Mouse (Mus musculus) ES-E14 (cell line): ENCODE results near the gene Cox5b. TPM values are rescaled to one million over a fixed set of nuclear protein-coding genes. Genes with fewer than 3 reads are reported as not detected.

ENCODE experiments used
- DNase-seq: peaks from one replicate; pipeline ENCODE4 v3.0.0-alpha.2; 2013; ENCODE audit warnings: low read depth, low spot score
- H3K27ac ChIP-seq: 2 replicates; pipeline ENCODE4 v1.5.1; 2012; ENCODE audit warnings: low read depth, mild to moderate bottlenecking, low read length, moderate library complexity, mixed read lengths; ENCODE audit not compliant: poor library complexity, insufficient read depth, severe bottlenecking
- H3K36me3 ChIP-seq: 2 replicates; pipeline ENCODE4 v1.6.1; 2012; ENCODE audit warnings: mild to moderate bottlenecking, low read length, moderate library complexity, mixed read lengths; ENCODE audit not compliant: control insufficient read depth, poor library complexity, insufficient read depth, severe bottlenecking
- H3K4me1 ChIP-seq, 2 experiments: fragments of 150-350 bp in 1 of 2; sonication (generic) in 1 of 2; 2 replicates each; pipeline ENCODE4 v1.6.1; 2012; ENCODE audit warnings: low read length in 2 of 2, mild to moderate bottlenecking in 1 of 2, mixed read lengths in 1 of 2; ENCODE audit not compliant: control insufficient read depth in 2 of 2, insufficient read depth in 2 of 2, poor library complexity in 1 of 2
- H3K4me3 ChIP-seq, 2 experiments: fragments of 150-350 bp in 1 of 2; sonication (generic) in 1 of 2; 2 replicates each; pipeline ENCODE4 v1.5.1; 2012; ENCODE audit warnings: low read length in 2 of 2, low read depth in 1 of 2, mild to moderate bottlenecking in 1 of 2, mixed read lengths in 1 of 2; ENCODE audit not compliant: insufficient read depth in 1 of 2, poor library complexity in 1 of 2, severe bottlenecking in 1 of 2
- H3K9ac ChIP-seq: 2 replicates; pipeline ENCODE4 v1.6.1; 2012; ENCODE audit warnings: low read depth, mild to moderate bottlenecking, low read length, mixed read lengths; ENCODE audit not compliant: poor library complexity, insufficient read depth, severe bottlenecking
- H3K9me3 ChIP-seq: fragments of 150-350 bp; sonication (generic); 2 replicates; pipeline ENCODE4 v1.6.1; 2012; ENCODE audit warnings: low read depth, mild to moderate bottlenecking, low read length; ENCODE audit not compliant: control insufficient read depth, insufficient read depth
- CHD2 ChIP-seq: IDR thresholded peaks from 2 replicates; pipeline ENCODE4 v1.6.1; 2014; ENCODE audit warnings: mild to moderate bottlenecking, low read depth, low read length, inconsistent platforms
- HCFC1 ChIP-seq: IDR thresholded peaks from 2 replicates; pipeline ENCODE4 v1.6.1; 2012; ENCODE audit warnings: low read length, inconsistent platforms, borderline replicate concordance; ENCODE audit not compliant: insufficient read depth
- MAFK ChIP-seq: IDR thresholded peaks from 2 replicates; pipeline ENCODE4 v1.6.1; 2014; ENCODE audit warnings: mild to moderate bottlenecking, low read depth, low read length, inconsistent platforms; ENCODE audit not compliant: insufficient read depth
- ZC3H11A ChIP-seq: IDR thresholded peaks from 2 replicates; pipeline ENCODE4 v1.6.1; 2012; ENCODE audit warnings: low read depth, mild to moderate bottlenecking, inconsistent platforms, low read length, borderline replicate concordance
- ZNF384 ChIP-seq: IDR thresholded peaks from 2 replicates; pipeline ENCODE4 v1.6.1; 2012; ENCODE audit warnings: low read depth, low read length, inconsistent platforms
- in situ Hi-C, 2 experiments: fragments of 600-800 bp; cut with MboI; formaldehyde crosslinking; loops; one replicate each; pipeline ENCODE4 v1.15.1; 2025; ENCODE audit warnings: low sequenced_read_pairs in 2 of 2, inconsistent platforms in 1 of 2; ENCODE audit not compliant: unreplicated experiment in 2 of 2
- total RNA-seq: library from RNA; depleted of rRNA; stranded (reverse); fragments of 300-350 nt; gene quantifications from 2 replicates; pipeline ENCODE4 v1.2.3, GENCODE M21; 2012

Gene Cox5b
- total RNA-seq, 1 experiment = 598 TPM

- Histone ChIP-seq H3K9ac (no peak overlapping the region), H3K27ac (no peak overlapping the region), H3K4me3 (no peak overlapping the region), H3K9me3 (no peaks in the 10 kb centered on the region), H3K4me1 (peaks cover 2 to 9% of the 10 kb centered on the region in 2 experiments; a peak in 1 of 4 replicates), H3K36me3 (0 out of 2 replicates have a peak, but pooled peaks cover 2% of the 10 kb centered on the region)
- in situ Hi-C loops = no loop called here
- no peak for DNase-seq
- no peak for TF ChIP-seq CHD2
- no peak for TF ChIP-seq ZNF384
- no peak for TF ChIP-seq MAFK
- no peak for TF ChIP-seq HCFC1
- no peak for TF ChIP-seq ZC3H11A
These were observed 21.0 kb upstream of the Cox5b start for GRCm38 (mm10) chr1:36670256-36670655.

- Histone ChIP-seq H3K9me3 (no peaks in the 10 kb centered on the region), H3K36me3 (0 out of 2 replicates have a peak, but pooled peaks cover 2% of the 10 kb centered on the region), H3K4me3 (no peak overlapping the region), H3K27ac (no peak overlapping the region), H3K9ac (no peak overlapping the region), H3K4me1 (peaks cover 0 to 4% of the 10 kb centered on the region in 2 experiments; a peak in 1 of 4 replicates)
- in situ Hi-C loops = no loop called here
- TF ChIP-seq MAFK = no peak
- no peak for TF ChIP-seq ZC3H11A
- TF ChIP-seq ZNF384 = no peak
- TF ChIP-seq HCFC1 = no peak
- TF ChIP-seq CHD2 = no peak
- DNase-seq = no peak
These were observed 20.0 kb upstream of the Cox5b start for GRCm38 (mm10) chr1:36671260-36671659.

GRCm38 (mm10) chr1:36672648-36673350 lies 18.4 kb upstream of the Cox5b start:
- Histone ChIP-seq H3K36me3 (0 out of 2 replicates have a peak, but pooled peaks cover 2% of the 10 kb centered on the region), H3K27ac (no peak overlapping the region)

GRCm38 (mm10) chr1:36674936-36675335 lies 16.3 kb upstream of the Cox5b start:
- no peak overlapping the region for H3K9ac ChIP-seq

More at GRCm38 (mm10) chr1:36672648-36673350, 18.4 kb upstream of the Cox5b start:
- TF ChIP-seq ZNF384 (no peak), HCFC1 (no peak), MAFK (no peak), CHD2 (no peak), ZC3H11A (no peak)
- Histone ChIP-seq H3K9me3 (no peaks in the 10 kb centered on the region), H3K4me1 (peaks cover 0 to 4% of the 10 kb centered on the region in 2 experiments; a peak in 1 of 4 replicates), H3K9ac (no peak overlapping the region), H3K4me3 (peak overlapping the region; percentile 24 to 26; a peak in 2 of 4 replicates)
- no peak for DNase-seq
- in situ Hi-C loops = no loop called here

More at GRCm38 (mm10) chr1:36674936-36675335, 16.3 kb upstream of the Cox5b start:
- no peaks in the 10 kb centered on the region for H3K9me3 ChIP-seq
- no peak overlapping the region for H3K27ac ChIP-seq
- TF ChIP-seq MAFK (no peak), ZC3H11A (no peak), HCFC1 (no peak), CHD2 (no peak), ZNF384 (no peak)
- no peak for DNase-seq
- in situ Hi-C loops = no loop called here
- H3K4me3 ChIP-seq = no peak overlapping the region
- peaks cover 0 to 4% of the 10 kb centered on the region in 2 experiments; a peak in 1 of 4 replicates for H3K4me1 ChIP-seq
- H3K36me3 ChIP-seq = 0 out of 2 replicates have a peak, but pooled peaks cover 2% of the 10 kb centered on the region
